Mouse (Mus musculus) CD4-positive, CD25-positive, alpha-beta regulatory T cell, adult 2 months (primary cell): ENCODE measurements around the gene Sprr4.
"Not testable (repeated sequence)": the region's sequence is repeated elsewhere in the genome, so short reads cannot be mapped to it uniquely, and the experiment has no call there.

Source experiments
- DNase-seq: peaks from one replicate; pipeline ENCODE4 v3.0.0-alpha.2; 2012; ENCODE audit warnings: low read depth, low spot score

The Sprr4 gene

DNA sequence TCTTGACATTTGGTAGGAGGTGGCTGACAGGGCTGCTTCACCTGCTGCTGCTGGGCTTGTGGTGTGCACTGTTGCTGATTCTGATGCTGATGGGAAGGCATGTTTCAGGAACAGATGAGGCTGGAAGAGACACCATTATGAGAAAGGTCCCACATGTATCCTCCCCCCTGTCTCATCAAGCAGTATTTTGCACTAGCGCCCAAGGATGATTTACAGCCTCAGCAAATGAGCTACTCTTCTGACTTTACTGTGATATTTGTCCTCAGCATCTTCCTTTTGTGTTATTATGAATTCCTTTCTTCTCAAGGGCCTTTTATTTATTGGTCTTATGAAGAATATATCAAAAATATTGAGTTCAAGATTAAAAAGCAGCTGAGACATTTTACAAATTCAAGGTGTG, at the start of gene Sprr4:
Sprr4 (minus strand) TSS at position 101 of the 400 bp plus-strand sequence.
- no peak for DNase-seq

DNA sequence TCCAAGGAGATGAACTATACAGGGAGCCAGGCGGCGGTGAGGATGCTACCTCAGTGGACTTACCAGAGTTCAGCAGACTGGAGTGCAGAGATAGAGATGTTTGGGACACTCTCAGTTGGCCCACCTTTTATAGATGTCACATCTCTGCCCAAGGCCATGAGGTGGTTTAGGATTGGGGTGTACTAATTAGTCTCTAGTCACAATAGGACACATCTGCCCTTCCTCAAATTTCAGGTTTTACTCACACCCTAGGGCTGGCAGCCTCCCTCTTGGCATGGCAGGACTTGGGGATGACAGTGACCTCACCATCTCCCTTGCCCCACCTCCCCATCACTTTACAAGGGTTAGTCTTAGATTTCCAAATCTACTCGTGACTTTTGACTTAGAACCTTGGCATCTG, 34.1 kb upstream of the Sprr4 start, which contains the start of gene 2310046K23Rik:
2310046K23Rik (minus strand) TSS at position 101 of the 400 bp plus-strand sequence.
- DNase-seq = no peak

DNA sequence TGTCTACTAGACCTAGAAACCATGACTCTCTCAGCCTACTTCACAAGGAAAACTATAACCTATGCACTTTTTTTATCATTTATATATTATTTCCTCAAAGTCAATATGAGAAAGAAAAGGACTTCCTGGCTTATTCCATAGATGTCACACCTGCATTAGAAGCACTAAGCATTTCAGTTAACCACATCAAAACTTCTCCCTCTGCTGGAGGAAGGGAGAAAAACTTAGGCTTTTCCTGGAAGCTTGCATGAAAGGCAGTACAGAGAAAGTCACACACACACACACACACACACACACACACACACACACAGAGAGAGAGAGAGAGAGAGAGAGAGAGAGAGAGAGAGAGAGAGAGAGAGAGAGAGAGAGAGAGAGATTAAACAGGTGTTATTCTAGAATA, 12.0 kb upstream of the Sprr4 start:
- DNase-seq = no peak

DNA sequence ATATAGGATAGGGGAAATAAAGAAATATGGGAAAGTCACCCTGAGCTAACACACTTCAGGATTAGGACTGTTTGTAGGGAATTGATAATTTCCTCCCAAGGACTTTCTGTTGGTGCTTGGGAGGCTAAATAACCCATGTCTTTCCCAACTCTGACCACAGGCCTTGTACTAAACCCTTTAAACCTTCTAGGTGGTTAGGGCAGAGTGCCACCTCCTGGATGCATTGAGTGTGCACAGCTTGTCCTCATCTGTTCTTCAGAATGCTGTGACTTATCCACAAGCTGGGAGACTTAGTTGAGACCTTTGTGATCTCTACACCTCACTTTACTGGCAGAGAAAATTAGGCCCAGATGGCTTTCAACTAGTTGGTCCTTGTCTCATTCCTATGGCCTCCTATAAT, 10.5 kb upstream of the Sprr4 start:
- no peak for DNase-seq

DNA sequence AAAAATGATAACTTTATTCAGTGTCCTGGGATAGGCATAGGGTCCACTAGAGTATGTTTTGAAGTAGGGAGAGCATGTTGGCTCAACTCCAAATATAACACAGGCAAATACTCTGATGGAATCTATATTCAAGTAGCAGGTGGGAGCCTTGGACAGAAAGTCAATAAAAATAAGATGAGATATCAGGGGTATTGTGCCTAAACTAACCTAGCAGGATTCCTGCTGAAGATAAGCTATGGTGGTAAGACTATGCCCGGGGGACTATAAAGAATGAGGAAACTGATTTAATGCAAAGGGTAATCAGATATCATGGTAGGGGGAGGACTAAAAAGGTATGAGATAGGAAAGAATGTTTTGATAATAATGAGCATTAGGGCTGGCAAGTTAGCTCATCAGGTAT, 7.9 kb upstream of the Sprr4 start:
- DNase-seq = no peak

DNA sequence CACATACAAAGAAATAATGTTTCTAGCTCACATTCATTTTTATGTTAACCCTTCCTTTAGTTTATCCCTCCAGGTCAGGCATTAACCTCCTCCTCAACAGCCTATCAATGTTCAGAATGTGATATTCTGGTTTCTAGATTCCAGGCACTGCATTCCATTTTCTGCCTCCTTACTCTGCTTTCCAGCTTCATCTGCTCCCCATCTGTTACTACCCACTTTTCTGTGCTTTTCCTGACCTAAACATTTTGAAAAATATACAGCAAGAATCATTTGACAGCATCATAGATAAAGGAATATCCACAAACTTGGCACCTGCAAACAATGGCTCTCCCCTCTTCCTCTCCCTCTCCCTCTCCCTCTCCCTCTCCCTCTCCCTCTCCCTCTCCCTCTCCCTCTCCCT, 3.2 kb upstream of the Sprr4 start:
- no peak for DNase-seq

DNA sequence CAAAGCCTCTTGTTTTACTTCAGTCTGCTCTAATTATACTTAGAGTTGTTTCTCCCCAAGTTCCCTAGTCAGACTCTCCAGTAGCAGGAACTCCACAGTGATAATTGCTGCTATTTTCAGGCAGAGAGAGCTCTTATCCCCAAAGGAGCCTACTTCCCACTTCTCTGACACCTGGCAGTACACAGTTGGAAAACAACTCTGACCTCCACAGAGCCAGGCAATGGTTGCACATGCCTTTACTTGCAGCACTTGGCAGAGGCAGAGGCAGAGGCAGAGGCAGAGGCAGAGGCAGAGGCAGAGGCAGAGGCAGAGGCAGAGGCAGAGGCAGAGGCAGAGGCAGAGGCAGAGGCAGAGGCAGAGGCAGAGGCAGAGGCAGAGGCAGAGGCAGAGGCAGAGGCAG, 10.0 kb downstream of the Sprr4 start:
- DNase-seq = not testable (repeated sequence)

DNA sequence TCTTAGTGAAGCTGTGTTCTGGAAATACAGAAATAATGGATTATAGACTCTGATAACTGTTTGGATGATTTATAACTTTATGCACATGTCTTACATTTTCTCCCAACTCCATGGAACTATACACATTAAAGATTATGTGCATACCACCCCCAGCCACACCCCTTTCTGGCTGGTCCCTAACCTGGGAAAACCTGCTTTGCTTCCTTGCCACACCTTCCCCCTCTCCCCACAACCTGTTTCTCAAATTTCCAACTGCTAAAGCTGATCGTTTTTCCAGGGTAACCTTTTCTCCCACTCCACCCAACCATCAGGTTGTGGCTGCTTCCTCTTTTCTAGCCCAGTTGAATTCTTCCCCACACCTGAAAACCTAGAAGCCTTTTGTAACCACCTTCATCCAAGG, 14.0 kb downstream of the Sprr4 start:
- no peak for DNase-seq

DNA sequence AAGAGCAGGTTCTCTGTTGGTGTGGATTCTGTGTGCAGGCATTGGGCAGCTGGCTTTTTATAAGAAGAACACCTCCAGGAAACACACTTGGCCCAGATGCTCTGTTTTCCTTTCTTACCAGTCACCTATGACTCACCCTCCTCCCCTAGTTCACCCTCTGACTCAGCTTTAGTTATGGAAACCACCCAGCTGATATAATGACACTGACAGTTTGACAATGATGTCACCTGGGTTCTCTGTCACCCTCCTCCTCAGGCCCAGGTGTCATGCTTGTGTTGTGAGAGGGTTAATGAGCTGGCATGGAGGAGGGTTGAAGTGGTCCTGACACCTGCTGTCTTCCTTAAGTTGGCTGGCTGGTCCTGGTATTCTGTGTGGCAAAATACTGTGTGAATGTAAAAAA, 14.4 kb downstream of the Sprr4 start, which contains the start of gene Sprr1a:
Sprr1a (minus strand) TSS at position 33 of the 400 bp plus-strand sequence.
- no peak for DNase-seq

DNA sequence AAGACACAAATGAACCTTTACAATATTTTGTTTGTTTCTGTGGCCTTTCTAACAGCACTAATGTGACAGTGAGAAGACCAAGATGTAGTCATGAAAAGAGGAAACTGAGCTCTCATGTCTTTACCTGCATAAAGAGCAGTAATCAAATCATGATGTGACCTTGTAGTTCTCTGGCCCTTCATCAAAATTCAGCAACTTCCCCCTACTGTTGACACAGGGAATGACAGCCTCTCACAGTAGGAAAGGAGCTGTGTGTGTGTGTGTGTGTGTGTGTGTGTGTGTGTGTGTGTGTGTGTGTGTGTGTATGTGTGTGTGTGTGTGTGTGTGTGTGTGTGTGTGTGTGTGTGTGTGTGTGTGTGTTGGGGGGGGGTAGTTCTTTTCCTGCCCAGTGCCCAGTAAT, 19.0 kb downstream of the Sprr4 start:
- DNase-seq = not testable (repeated sequence)

DNA sequence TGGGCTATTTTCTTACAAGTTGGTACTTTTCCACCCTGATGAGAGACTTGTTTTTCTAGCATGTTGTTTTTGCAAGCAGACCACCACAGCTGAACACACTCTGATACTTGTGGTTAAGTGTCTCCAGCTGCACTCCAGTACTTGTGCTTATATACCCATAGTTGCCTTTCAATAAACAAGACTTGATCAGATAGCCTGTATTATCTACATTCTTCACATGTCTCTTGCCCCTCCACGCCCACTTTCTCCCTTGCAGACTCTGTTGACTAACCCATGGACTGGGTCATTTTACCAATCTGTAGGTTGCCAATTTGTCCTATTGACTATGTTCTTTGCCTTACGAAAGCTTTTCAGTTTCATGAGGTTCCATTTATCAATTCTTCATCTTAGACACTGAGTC, 30.2 kb downstream of the Sprr4 start:
- no peak for DNase-seq

DNA sequence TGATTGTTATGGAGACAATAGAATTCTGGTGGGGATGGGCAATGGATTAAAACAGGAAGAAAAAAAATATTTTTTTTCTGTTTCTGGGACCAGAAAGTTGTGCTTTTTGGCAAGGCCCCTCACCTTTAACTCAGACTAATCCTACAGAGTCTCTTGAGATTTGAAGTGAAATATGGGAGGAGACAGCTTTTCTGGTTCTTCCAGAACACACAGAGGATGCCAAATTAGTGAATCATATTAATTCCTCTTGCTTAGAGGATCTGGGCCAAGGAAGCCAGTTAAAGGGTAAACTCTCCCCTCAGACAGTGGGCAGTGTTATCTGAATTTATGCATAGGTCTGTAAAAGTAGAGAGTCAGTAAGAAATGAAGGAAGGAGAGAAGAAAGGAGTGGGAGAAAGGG, 32.9 kb downstream of the Sprr4 start:
- DNase-seq = no peak

DNA sequence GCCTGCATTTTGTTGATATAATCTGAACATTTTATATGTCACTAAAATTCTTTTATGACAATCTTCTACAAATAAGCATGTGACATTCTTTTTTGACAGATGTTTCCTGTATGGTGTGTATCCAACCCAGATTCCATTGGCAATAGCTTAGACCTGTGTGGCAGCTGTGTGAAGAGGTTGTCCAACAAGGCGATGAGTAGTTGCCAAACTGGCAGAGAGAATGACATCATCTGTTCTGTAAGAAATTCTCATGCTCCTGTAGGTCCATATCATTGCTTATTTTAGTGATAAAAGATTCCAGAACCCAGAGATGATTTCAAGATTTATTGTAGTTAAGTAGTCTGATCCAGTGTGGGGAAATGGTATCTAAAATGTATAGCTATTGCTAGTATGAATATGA, 33.7 kb downstream of the Sprr4 start:
- no peak for DNase-seq

DNA sequence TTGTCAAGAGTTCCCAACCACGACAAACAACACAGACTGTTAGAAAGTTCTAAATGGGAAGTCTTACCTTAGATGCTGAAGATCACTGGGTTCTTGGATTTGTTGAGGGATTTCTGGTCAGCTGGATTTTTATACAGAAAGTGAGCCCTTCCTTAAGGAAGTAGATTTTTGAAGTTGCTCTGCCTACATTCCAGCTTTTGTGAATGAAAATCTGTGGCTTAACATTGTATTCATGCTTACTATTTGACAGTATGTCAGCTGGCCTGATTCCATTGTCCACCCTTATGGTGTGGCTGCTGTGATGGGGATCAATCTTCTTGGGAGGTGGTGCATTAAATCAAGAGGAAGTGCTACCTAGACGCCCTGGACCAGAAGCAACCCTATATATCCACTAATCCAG, 41.7 kb downstream of the Sprr4 start, which contains the start of gene Sprr3:
Sprr3 (minus strand) TSS at position 101 of the 400 bp plus-strand sequence.
- DNase-seq = no peak

DNA sequence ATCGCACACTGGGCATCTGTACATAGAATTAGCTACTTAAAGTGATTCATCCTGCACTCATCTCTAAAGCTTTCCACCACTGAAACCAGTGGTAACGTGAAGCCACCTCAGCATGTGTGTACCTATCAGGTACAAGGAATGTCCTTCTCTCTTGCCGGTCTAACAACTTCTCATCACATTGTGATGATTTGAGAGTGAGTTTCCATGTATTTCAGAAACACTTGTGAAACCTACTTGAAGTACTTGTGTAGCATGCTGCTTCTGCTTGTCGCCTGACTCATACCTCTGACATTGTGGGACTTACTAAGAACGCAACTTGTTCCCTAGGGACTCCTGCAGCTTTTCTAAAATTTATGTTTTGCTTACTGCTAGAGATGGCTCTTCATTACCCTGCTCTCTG, 45.1 kb downstream of the Sprr4 start:
- DNase-seq = no peak
